Mouse (Mus musculus): ENCODE measurements around the gene Atxn7l3b. TPM values are rescaled to one million over a fixed set of nuclear protein-coding genes. Genes with fewer than 3 reads are reported as not detected.

Gene Atxn7l3b
- polyA plus RNA-seq, 1 experiment from 2014 or later: 102 TPM

DNA sequence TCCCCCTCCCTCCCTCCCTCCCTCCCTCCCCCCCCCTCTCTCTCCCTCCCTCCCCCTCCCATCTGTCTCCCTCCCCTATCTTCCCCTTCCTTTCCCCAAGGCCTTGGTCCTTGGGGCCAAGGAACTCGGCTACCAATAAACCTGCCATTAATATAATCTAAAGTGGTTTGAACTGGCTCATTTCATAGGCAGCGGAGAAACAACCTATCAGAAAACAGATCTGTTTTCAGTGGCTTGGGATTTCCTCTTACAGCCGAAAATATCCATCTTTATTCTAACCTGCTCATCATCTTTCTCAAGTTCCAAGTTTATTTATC, 45.2 kb downstream of the Atxn7l3b start:
- Histone ChIP-seq H3K4me1 (ENCODE audit: control insufficient read depth, insufficient read depth, low read length) (no peaks in the 10 kb centered on the region), H3K36me3 (ENCODE audit: control insufficient read depth, insufficient read depth, low read length) (no peaks in the 10 kb centered on the region), H3K9ac (ENCODE audit: low read depth, low read length) (no peak overlapping the region), H3K27ac (ENCODE audit: low read depth, low read length) (no peak overlapping the region), H3K4me3 (ENCODE audit: low read depth, low read length) (no peak overlapping the region), H3K27me3 (ENCODE audit: control insufficient read depth, insufficient read depth, low read length) (no peaks in the 10 kb centered on the region), H3K4me2 (no peak overlapping the region), H3K9me3 (replicated peaks; ENCODE audit: control insufficient read depth, low read length) (no peaks in the 10 kb centered on the region)
- WGBS (ENCODE audit: insufficient replicate concordance): 44% methylated on average over 3 of the region's 3 CpGs
- no peak for ATAC-seq (replicated peaks; ENCODE audit: insufficient number of reproducible peaks, low FRiP score, low TSS enrichment)

DNA sequence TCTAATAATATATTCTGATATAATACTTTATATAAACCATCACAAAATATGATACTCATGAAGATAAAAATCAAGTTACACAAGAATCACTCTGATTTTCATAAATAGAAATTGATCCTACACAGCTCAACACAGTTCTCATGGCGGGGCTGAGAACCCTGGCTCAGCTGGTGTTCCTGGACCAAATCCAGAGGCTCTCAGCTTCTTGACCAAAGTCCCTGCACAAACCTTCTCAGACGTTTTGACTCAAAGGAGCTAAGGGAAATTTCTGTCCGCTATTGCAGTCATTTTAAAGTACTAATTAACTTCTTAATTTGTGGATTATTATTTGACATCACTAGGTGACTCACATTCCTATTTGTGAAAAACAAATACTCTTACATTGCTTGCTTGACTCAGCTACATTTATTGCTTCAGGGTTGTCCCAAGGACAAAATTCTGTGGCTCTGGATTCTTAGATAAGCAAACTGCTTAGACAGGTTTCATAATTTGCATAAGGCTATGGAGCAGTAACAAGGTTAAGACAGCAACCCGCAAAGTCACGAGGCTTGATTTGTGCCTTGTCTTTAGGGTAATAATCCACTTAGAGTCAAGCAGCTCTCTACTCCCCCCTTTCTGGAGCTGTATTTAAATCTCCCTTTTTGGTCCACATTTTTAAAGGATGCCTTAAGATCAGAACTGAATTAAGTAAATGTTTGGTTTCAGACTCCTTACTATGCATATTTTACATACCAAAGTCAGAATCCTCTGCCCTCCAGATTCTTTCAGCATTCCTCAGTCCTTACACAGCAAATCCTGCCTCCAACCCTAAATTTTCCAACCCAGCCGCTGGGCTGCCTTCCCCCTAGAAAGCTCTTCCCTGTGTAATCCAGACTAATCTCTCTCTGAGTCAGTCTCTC, 45.8 kb downstream of the Atxn7l3b start:
- H3K4me3 ChIP-seq (ENCODE audit: low read depth, low read length): no peak overlapping the region
- no peak overlapping the region for H3K4me2 ChIP-seq
- 38% methylated on average over 6 of the region's 6 CpGs for WGBS (ENCODE audit: insufficient replicate concordance)
- H3K27me3 ChIP-seq (ENCODE audit: control insufficient read depth, insufficient read depth, low read length): no peaks in the 10 kb centered on the region
- H3K9me3 ChIP-seq (replicated peaks; ENCODE audit: control insufficient read depth, low read length): no peaks in the 10 kb centered on the region
- no peaks in the 10 kb centered on the region for H3K36me3 ChIP-seq (ENCODE audit: control insufficient read depth, insufficient read depth, low read length)
- no peaks in the 10 kb centered on the region for H3K4me1 ChIP-seq (ENCODE audit: control insufficient read depth, insufficient read depth, low read length)
- ATAC-seq (replicated peaks; ENCODE audit: insufficient number of reproducible peaks, low FRiP score, low TSS enrichment): no peak
- no peak overlapping the region for H3K9ac ChIP-seq (ENCODE audit: low read depth, low read length)
- no peak overlapping the region for H3K27ac ChIP-seq (ENCODE audit: low read depth, low read length)

DNA sequence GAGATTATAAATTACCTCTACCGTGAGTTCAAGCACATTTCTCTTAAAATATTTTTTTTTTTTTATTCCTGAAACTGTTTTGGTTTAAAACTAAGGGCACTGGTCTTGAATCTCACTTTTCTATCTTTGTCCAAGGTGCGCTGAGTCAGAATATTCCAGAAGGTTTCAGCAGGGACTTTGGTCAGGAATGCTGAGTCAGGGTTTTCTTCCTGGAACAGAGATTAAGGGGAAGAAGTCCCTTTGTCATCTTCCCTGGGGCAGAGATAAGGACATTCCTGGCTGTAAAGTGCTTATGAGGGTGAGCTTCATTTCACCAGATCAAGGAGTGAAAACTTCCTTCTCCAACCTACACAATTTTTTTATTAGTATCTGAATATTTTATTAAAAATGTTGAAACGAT, 46.7 kb downstream of the Atxn7l3b start:
- no peaks in the 10 kb centered on the region for H3K9me3 ChIP-seq (replicated peaks; ENCODE audit: control insufficient read depth, low read length)
- ATAC-seq (replicated peaks; ENCODE audit: insufficient number of reproducible peaks, low FRiP score, low TSS enrichment): no peak
- H3K27me3 ChIP-seq (ENCODE audit: control insufficient read depth, insufficient read depth, low read length): no peaks in the 10 kb centered on the region
- H3K36me3 ChIP-seq (ENCODE audit: control insufficient read depth, insufficient read depth, low read length): no peaks in the 10 kb centered on the region
- no peak overlapping the region for H3K9ac ChIP-seq (ENCODE audit: low read depth, low read length)
- WGBS (ENCODE audit: insufficient replicate concordance): 74% methylated on average over 3 of the region's 3 CpGs
- no peak overlapping the region for H3K4me2 ChIP-seq
- no peaks in the 10 kb centered on the region for H3K4me1 ChIP-seq (ENCODE audit: control insufficient read depth, insufficient read depth, low read length)
- no peak overlapping the region for H3K4me3 ChIP-seq (ENCODE audit: low read depth, low read length)
- no peak overlapping the region for H3K27ac ChIP-seq (ENCODE audit: low read depth, low read length)

DNA sequence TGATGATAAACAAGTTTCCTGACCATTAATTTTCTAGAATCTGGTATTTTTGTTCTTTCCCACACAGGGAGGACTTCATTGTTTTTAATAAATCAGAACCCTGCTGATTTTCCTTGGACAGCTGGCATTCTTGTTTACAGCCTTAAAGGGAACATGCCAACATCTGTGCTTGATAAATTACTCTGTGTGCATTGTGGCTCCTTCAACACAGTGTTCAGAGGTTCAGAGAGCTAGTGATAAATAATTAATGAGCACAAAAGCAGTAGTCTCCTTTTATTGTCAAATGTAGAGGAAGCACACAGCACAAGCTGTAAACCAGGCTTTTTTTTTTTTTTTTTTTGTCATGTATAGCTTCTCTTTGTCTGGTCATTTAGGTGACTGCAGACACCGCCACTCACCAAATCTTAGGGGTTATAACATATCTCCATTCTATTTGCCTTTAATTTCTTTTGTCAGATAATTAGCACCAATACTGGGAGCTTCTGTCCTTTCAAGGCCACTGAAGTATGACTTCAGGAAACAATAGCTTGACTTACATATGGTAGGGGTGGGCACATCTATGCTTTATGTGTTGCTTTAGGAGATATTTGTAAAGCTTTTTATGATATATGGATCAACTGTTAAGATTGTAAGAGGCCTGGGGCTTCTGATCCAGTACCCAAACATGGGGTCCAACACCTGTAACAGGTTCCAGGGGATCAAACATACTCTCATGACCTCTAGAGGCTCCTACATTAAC, 52.0 kb downstream of the Atxn7l3b start:
- Histone ChIP-seq H3K36me3 (ENCODE audit: control insufficient read depth, insufficient read depth, low read length) (no peaks in the 10 kb centered on the region), H3K9ac (ENCODE audit: low read depth, low read length) (no peak overlapping the region), H3K27me3 (ENCODE audit: control insufficient read depth, insufficient read depth, low read length) (no peaks in the 10 kb centered on the region), H3K4me3 (ENCODE audit: low read depth, low read length) (no peak overlapping the region), H3K4me1 (ENCODE audit: control insufficient read depth, insufficient read depth, low read length) (no peaks in the 10 kb centered on the region), H3K27ac (ENCODE audit: low read depth, low read length) (no peak overlapping the region), H3K9me3 (replicated peaks; ENCODE audit: control insufficient read depth, low read length) (no peaks in the 10 kb centered on the region), H3K4me2 (no peak overlapping the region)
- 67% methylated on average over 1 of the region's 1 CpGs for WGBS (ENCODE audit: insufficient replicate concordance)
- ATAC-seq (replicated peaks; ENCODE audit: insufficient number of reproducible peaks, low FRiP score, low TSS enrichment): no peak
